Mouse (Mus musculus): ENCODE measurements at regions not wholly inside any gene's neighbourhood (a gene's known extent, or its start where the extent isn't known, plus 50 kb on each side); places are given as distances from the start of the nearest gene placed in this dataset.

DNA sequence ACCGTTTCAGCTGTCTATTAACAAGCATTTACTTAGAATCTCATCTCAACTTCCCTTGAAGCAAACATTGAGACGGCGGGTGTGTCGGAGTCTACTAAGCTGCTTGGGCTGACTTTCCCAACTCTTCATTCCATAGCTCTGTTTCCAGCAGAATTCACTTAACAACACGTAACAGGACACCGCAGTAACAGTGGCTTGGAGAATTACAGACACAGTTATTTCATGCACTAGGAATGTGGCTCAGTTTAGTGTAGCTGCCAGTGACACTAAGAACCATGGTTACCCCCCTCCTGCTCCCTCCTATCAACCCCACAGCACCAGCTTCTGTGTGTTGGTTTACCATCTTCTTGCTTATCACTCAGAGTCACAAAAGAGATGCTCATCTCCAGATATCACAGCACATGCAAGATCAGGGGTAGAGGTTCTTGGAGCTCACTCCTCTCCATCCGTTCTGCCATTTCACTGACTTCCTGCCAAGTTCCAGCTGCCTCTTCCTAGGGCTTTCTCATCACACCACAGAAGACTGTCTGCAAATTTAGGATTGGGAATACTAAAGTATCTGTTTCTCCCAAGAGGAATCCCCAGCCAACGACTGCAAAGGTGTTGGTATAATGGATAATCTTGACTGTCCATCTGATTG, 90.7 kb downstream of the Banf2 start:
- peak; percentile 40 to 55 for DNase-seq

DNA sequence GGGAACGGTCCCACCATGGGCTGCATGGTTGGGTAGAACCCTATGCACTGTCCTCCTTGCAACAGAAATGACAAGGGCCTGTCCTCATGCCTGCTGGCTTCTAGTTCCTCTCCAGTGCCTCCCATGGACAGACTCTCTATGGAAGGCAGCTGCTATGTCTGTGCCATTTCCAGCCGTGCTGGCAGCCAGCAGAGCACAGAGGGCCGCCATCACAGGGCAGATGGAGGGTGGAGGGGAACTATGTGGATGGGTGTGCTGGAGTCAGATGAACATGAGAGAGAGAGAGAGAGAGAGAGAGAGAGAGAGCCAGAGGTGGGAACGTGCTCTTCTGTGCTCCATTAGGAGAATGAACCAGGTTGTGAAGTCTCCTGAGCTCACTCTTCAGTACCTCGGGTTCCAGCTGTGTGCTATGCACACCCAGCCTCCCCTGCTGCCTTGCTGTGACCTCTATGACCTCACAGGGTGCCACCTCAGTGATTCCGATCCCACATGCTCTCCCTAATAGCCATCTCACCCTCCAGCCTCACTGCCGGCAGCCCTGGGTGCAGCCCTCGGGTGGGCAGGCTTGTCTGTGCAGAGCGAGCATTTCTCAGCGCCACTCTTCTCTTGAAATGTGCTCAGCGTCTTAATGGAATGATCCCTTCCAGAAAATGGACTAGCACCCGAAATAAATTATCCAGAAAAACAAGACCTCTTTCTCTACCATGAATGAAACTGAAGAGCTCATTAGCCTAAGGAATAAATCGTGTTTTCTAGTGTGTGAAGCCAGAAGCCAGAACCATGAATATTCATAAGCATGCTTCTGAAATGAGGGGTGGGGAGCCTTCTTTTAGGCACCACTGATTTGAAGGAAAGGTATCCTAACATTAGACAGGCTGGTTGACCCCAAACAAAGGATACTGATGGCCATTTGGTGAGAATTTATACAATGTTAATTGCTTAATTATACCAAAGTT, 94.5 kb downstream of the Banf2 start:
- no peak for DNase-seq

DNA sequence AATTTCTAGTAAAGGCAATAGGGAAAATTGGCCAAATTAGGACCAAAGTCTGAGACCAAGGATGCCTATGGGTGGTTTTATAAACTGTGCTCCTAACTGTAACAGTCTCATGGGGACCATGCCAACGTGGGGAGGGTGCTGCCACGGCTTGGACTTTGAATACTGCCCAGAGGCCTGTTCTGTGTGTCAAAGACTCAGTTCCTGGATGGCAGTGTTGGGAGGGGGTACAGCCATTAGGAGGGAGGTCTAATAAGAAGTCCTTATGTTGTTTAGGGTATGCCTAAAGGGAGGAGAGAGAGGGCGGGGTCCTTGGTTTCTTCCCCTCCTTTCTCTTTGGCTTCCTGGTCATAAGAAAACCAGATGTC, 95.2 kb downstream of the Banf2 start:
- no peak for DNase-seq

DNA sequence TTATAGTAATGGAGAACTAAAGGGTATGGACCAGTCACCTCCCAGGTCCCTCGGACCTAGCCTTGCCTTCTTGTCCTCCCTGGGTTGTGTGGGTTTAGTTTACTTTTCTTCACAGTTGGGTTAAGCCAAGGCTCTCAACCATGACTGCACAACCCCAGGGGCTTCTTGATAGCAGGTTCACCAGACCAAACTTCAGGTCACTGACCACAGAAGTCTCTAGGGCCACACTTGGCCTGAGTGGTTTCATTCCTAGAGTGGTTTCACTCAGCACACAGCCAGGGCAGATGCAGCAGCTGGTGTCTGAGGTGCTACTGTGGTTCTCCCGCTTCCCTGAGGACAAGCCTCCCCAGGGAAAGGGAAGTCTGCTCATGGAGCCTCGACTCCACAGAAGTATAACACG, 95.7 kb downstream of the Banf2 start:
- no peak for DNase-seq

DNA sequence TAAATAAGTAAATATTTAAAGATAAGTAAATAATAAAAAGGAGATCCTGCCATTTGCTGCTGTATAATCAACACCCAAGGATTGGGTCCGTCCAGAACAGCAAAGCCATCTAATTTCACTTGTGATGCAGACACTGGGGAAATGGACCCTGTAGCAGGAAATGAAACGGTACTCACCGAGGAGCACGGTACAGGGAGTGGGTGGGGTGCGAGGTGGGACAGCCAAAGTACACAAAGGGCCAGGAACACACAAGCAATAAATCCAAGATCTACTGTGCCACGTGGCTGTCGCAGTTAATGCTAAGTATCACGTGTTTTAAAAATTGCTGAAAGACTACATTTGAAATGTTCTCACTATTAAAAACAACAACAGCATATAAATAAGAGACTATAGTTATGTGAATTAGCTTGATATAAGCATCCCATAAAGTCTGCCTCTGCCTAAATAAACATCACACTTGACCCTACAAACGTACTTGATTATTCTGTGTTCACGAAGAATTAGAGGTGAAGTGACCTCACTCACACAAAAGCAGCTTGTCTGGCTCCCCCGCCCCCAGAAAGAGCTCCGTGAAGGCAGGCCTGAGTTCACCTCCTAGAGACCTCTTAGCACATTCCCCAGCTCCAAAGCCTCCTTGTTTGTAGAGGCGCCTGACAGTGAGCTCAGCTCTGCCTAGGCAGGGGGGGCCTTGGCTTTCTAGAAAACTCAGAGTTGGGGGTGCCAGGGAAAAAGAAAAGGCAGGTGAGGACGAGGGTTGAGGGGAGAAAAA, 101.1 kb downstream of the Banf2 start:
- peak in 1 of 2 experiments; percentile 46 for DNase-seq

DNA sequence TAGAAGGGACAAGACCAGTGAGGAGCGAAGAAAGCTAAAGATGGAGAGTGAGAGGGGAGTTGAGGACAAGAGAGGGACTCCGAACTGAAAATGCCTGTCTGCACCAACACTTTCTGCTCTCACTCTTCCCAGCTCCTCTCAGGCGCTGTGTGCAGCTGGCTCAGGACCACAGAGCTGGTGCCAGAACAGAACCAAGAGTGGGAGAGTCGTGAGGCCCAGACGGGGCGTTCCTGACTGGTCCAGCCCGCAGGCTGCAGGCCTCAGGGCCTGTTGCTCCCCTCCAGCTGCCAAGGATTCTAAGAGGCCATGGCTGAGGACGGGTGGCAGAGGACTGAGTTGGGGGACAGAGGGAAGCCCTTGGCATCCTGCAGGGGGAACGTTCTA, 101.7 kb downstream of the Banf2 start:
- DNase-seq = peak; percentile 57 to 76

DNA sequence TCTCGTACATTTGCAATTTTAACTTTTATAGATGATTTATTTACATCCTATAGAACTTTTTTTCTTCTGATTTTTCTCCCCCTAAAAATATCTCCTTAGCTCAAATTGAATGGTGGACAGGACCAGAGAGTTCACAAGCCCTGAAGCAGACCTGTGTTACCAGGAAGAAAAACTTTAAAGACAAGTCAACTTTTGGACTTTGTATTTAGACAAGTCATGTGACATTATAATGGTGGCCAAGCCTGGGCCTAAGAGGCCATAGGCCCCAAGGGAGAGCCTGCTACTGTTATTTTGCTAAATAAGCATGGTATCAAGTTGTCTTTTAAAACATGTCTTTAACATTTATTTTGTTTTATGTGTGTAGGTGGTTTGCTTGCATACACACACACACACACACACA, 102.7 kb downstream of the Banf2 start:
- no peak for DNase-seq

DNA sequence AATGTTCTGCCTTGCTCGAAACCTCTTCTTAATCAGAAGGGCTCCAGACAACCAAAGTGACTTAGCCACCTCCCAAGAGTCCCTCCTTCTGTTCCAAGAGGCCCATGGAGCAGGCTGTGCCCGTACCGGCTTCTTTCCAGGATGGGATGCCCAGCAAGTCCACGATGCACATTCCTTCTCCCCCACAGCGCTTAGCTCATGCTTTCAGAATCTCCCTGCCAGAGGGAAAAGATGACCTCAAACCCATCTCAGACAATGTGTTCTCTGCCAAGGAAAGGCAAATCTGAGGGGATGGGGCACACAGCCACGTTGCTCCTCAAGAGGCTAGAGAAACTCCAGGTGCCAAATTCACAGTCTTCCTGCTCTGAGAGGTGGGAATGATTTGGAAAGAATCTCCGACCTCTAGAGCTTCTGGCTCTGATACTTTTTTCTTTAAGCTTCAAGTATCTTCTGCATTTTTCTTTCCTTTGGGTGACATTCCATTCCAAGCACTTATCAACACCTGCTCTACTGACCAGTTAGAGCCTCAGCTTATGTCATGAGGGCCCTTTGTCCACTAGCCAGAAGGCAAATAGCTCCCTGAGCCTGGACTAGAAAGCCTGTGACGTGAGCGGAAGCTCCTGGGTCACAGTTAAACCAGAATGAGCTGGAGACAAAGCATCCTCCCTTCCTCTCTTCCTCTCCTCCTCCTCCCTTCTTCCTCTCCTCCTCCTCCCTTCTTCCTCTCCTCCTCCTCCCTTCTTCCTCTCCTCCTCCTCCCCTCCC, 110.9 kb downstream of the Banf2 start:
- DNase-seq = peak in 1 of 2 experiments; percentile 49

DNA sequence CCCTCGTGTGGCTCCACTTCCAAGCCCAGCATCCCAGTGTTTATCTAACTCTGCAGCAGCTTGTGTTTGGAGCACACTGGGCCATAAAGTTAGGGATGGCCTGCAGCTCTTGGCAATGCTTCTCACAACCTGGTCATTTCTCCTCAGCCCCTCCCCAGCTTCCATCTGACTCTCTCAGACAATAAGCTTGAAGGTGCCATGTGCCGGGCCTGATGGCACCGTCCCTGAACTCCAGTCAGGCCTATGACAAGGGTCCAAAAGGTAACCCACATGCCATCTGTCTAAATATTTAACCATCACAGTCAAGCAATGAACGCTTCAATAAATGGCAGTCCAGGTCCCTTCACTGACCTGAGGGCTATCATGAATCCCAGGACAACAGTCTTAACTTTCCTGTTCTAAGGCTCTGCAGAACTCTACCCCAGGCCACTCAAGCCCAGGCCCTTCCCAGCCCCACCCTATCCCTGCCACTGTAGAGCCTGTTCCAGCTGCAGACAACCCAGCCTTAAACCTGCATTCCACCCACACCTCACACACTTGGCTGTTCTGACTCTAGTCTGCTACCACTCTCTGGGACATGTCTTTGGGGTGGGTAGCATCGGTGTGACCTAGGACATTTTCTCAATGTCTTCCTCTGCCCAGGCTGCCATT, 111.8 kb downstream of the Banf2 start:
- no peak for DNase-seq

DNA sequence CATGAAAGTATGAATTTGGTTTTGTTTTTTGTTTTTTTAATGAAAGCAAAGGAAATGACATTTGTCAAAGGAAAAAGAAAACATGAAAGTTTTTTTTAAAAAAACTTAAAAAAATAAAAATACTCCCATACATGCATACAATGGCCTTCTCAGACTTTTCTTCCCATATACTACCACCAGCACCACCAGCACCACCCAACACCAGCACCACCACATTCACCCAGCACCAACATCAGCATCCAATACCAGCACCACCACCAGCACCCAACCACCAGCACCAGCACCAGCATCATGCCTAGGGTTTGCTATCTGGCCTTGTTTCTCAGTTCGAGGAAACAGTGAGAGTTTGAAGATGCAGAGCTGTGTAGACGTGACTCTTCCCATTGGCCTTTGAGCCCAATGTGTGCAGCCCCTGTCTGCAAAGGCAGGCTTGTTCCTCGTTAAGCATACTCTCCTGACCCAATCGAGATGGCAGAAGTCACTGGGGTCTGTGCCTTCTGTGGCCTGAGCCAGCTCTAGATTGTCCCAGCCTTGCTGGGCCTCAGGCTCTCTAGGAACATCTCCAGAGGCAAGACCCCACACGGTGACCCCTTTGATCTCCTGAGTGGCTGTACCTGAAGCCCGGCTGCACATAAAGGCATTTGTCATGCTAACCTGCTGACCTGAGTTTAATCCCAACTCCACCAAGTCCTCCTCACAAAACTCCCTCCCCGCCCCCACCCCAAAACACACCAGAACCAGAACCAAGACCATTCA, 113.8 kb upstream of the Mgme1 start:
- DNase-seq = no peak

DNA sequence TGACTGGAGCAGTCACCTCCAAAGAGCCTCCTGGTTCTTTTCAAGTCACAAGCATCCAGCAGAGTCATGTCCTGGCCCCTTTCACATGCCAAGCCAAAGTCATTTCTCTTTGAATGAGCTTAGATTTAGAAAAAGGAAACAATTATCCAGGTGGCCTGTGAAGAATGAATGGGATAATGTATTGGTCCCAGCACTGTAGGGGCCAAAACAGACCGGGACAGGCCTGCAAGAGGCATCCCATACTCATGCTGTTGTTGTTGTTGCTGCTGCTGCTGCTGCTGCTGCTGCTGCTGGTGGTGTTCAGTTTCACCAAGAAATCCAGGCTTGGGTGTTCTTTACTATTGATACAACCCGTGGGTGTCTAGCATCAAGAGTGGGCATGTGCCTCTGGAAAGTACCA, 113.1 kb upstream of the Mgme1 start:
- no peak for DNase-seq

DNA sequence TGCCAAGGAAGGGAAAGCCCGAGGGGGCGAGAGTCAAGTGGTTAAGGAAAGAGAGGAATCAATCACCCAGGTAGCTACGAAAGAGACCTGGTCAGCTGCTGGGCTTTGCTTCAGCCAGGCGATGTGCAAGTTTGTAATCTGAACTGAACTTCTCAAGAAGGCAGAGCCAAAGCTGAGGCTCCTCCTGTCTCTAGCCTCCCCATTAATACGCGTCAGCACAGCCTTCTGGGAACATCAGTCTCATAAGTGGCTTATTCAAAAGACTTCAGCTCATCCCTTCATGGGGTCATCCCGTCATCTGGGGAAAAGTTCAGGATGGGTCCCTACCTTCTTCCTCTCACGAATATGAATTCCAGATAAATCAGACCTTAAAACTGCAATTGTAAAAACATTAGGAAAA, 112.2 kb upstream of the Mgme1 start:
- DNase-seq = no peak

DNA sequence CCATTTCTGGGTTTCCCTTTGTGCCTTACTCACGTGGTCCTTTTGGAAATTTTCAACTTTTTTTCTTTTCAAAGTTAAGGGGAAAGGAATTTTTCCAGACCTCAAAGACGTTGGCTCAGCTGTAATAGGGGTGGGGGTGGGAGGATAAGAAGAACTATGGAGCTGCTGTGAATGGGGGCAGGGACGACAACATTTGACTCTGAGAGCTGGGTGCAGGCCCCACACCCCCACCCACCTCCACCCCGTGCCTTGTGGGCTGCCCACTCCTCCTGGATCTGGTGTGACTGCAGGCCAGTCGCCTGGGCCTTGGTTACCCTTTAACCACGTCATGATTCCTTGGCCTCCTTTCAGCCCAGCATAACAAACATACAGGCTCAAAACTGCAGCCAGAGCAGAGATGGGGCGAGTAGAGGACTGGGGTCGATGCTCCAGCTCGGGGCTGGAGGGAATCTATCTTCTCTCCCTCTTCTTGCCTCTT, 110.6 kb upstream of the Mgme1 start:
- no peak for DNase-seq

DNA sequence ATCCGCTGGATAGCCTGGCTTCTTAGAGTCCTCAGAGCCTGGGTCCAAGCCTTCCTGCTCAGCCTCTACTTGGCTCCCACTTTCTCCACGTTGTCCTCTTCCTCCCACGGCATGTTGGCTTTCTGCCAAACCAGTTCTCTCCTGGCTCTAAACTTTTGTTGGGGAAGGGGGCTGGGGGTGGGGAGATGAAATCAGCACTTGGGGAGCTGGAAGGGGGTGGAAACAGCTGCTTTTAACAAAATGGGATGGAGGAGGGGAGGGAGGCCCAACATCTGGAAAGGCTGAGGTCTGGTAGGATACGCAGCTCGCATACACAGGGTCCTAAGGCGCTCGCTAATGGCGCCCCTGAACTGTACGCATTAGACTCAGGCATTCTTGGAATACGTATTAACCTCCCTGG, 110.0 kb upstream of the Mgme1 start:
- peak; percentile 20 to 39 for DNase-seq

DNA sequence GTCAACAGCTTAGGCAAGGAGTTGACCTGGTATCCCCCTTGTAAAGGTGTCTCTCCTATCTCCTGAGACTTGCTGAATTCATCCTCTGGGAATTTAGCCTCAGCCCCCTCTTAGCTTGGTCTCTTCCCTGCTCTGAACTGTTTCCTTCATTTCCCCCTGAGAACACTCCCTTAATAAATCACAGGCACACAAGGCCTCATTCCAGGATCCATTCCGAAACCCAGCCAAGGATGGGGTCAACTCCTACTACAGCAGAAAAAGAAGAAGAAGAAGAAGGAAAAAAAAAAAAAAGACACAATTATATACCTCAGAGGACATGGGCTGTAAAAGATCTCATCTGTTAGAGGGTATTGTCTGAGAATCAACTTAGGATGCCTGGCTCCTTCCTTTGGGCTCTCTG, 108.6 kb upstream of the Mgme1 start:
- DNase-seq = peak; percentile 45 to 47

DNA sequence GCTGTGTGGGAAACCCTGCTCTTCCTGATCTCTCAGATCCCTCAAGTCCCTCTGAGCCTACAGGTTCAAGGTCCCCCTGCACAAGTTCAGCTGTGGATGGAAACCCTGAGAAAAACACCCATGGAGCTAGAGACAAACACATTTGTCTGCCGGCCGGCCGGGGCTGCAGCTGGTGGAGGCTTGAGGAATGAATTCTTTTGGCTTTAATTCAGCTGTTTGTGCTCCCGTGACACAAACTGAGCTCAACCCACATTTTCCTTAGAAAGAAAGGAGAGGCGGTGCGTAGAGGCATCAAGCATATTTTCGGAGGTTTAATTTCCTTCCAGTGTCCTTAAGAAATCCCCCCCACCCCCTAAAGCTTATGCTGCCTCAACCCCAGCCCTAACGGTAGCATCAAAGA, 106.4 kb upstream of the Mgme1 start:
- peak; percentile 71 to 73 for DNase-seq

DNA sequence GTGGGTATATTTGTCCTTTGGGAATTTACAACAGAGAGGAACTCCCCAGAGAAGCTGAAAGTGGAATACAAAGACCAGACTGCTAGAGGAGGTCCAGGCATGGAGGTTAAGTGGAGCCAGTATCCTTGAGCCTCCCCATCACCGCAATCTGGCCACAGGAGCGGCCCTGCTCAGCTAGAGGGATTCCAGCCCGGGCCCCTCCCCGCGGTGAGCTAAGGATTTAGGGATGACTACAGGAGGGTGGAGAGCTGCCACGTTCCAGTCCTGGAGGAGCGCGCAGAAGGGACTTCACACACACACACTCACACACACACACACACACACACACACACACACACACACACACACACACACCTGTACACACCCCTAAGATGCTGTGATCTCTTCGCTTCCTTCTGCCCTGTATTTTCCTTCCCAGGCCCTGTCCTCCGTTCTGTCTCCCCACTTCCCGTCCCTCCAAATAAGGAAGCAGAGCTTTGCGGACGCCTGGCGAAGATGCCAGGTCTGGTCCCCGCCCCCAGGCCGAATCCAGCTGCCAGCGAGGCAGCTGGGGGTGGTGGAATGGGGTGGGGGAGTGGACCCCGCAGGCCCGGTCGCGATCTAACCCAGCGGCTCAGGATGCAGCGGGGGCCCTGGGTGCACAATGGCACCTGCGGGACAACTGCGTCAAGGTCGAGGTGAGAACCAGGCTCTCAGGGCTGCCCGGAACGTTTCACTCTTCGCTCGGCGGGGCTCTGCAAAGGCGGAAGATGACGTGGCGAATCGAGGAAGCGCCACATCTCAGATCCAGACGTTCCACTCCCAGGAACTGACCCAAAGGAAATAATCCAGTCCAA, 105.3 kb upstream of the Mgme1 start:
- DNase-seq = peak; percentile 90 to 92

DNA sequence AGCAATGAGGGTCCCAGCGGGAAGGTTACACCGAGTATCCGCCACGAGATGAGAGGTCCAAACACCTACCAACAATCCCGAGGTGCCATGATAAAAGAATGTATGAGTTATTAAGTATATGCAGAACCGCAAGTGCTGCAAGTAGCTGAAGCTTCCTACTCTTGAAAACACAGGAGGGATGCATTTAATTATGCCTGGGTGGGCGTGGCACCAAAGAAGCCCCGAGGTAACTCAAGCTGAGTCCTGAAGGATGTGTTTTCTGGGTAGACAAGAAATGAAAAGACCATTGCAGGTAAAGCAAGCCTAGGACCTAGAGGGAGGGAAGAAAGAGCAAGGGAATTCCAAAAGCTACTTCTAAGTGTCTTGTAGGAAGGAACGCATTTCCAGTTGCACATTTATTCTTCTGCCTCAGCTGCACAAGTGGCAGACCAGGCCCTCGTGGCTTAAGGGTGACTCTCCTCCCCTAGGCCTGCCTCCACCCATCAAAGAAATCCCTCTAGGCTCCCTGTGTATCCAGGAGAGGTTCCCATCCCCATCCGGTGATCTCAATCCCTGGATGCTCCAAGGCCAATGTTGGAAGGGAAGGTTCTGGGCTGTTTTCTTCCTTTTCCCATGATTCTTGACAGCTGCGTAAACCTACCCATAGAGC, 104.2 kb upstream of the Mgme1 start:
- DNase-seq = no peak

DNA sequence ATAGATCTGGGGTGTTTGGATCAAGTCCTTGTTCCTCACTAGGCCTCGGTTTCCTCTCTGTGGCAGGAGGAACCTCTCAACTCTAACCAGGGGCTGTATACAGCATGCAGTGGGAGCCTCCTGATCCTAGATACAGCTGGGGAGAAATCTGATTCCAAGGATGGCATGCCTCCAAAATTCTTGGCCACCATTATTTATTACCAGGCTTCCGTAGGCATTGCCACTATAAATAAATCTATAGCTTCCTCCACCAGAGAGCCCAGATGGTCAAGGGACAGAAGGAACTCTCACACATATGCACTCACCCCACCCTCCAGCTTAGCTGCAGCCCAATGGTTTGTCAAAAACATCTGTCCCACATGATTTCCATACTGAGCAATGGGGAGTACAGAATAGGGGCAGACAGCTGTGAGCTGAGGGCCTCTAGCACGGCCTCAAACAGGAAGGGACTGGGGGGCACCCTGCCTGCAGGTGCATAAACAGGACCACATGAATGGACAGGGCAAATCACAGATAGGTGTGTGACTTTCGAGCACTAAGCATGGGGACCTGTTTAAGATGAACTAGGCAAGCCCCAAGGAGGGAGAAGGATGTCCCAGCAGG, 100.8 kb upstream of the Mgme1 start:
- DNase-seq = no peak

Data from heart, adult 18-20 months (tissue).